Mouse (Mus musculus) erythroblast, embryonic 14.5 days (primary cell): ENCODE results near the gene Col6a2.

Experiments used
- GATA1 ChIP-seq: IDR thresholded peaks from 2 replicates; pipeline ENCODE4 v1.6.1; 2012; ENCODE audit warnings: low read length, inconsistent platforms, mixed read lengths
- TAL1 ChIP-seq: IDR thresholded peaks from 3 replicates; pipeline ENCODE4 v1.6.1; 2012; ENCODE audit warnings: low read length, inconsistent platforms, mixed read lengths

- TF ChIP-seq GATA1 = no peak
- no peak for TF ChIP-seq TAL1
Observed at GRCm38 (mm10) chr10:76671939-76672338, 48.5 kb upstream of the Col6a2 start.
